Mouse (Mus musculus): ENCODE data around the gene Focad. TPM values are rescaled to one million over a fixed set of nuclear protein-coding genes. Genes with fewer than 3 reads are reported as not detected.

Focad gene
- polyA plus RNA-seq, 1 experiment from 2014 or later = 14.9 TPM

DNA sequence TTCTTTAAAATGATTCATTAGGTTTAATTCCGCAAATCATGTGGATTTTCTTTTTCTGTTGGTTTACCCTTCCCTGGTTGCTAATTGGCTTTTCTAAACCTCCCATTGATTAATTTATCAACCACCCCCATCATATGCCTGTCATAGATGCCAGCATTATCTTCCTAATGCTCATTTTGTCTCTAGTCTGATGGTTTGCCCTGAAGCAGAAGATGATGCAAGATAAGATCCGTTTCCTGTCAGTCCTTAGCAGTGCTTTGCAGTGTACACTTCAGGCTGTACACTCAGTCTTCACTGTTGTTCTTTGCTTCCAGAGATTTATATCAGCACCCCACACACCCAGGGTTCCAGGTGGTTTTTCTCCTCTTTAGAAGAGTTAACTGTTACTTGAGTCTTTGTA lies 124.4 kb downstream of the Focad start:
- no peak for ATAC-seq (ENCODE audit: borderline replicate concordance, extremely low read depth, low FRiP score, low TSS enrichment)
- Histone ChIP-seq H3K27ac (no peak overlapping the region), H3K27me3 (no peaks in the 10 kb centered on the region), H3K9ac (no peak overlapping the region), H3K9me3 (no peaks in the 10 kb centered on the region), H3K36me3 (no peaks in the 10 kb centered on the region), H3K4me1 (no peaks in the 10 kb centered on the region), H3K4me2 (no peak overlapping the region), H3K4me3 (no peak overlapping the region)
- WGBS = 63% methylated on average over 2 of the region's 2 CpGs

DNA sequence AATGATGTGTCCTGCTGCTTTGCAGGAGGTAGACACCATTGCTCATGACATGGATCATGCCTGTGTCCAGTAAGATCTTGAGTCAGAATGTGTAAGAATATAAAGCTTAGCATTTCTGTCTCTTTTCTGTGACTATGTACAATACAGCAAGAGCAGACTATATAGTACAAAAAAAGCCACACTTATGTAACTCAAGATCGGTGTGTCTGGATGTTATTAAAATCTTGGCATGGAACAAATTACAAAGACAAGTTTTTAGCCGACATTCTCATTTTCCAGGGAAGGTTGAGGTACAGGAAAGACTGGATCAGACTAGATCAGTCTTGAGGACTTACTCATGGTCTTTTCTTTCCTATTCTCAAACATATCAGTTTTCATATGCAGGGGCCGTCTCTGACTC lies 136.9 kb downstream of the Focad start:
- no peaks in the 10 kb centered on the region for H3K36me3 ChIP-seq
- no peak overlapping the region for H3K4me3 ChIP-seq
- WGBS = 83% methylated on average over 3 of the region's 3 CpGs

DNA sequence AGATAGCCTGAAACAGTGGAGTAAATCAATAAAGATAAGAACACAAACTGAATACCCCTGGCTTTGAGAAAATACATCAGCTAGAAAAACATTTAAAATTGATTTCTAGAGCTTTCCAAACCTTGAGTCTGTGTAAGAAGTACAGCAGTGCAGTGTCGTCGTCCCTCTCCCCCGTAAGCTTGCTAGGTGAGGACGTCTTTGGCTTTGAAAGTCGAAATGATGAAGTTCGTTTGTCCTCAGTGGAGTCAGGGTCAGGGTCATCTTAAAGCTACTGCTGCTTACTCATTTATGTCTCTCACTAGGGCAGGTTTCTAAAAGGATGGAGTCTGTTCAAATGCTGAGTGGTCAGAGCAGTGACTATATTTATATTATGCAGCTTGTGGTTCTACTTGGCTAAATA lies 141.5 kb downstream of the Focad start:
- 51% methylated on average over 6 of the region's 6 CpGs for WGBS
- H3K4me3 ChIP-seq = no peak overlapping the region
- no peak overlapping the region for H3K9ac ChIP-seq

More for the DNA sequence above, 136.9 kb downstream of the Focad start:
- no peak for ATAC-seq (ENCODE audit: borderline replicate concordance, extremely low read depth, low FRiP score, low TSS enrichment)
- H3K4me2 ChIP-seq = no peak overlapping the region
- H3K9me3 ChIP-seq = no peaks in the 10 kb centered on the region
- H3K27ac ChIP-seq = no peak overlapping the region
- H3K9ac ChIP-seq = no peak overlapping the region
- no peaks in the 10 kb centered on the region for H3K4me1 ChIP-seq
- H3K27me3 ChIP-seq = no peaks in the 10 kb centered on the region

DNA sequence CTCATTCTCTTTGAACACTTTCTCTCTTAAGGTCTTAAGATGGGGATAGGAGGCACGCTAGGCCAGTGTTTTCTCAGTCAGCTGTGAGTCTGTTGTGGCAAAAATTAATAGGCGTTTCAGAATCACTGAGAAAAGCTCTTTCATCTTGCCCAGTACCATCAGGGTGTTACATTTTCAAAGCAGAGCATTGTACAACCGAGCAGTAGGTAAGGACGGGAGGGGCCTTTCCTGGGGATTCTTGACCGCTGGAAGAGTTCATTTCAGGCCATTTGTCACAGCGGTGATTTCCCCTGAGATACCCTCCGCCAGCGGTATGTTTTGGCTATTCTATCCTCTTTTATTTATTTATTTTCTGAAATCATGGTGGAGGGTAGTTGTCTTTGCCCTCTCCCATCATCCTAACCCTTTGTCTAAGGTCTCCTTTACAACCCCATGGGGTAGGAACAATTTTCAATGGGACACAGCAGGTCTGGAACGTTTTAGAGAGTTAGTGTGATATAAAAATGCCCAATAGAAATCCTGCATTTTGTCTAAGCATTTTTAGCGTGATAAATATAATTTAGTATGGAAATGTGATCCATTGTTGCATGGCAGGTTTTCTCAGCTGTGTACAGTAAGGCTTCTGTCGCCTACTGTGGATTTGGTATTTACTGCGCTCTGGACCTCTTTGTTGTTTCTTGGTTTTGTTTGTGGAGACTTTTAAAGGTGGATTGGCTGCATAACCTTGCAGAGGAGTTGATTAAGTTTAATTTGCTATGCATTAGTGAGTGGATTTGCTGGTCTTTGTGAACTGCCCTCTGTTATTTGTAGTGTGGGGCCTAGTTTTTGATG lies 142.7 kb downstream of the Focad start:
- Histone ChIP-seq H3K4me1 (no peaks in the 10 kb centered on the region), H3K27me3 (no peaks in the 10 kb centered on the region), H3K4me3 (no peak overlapping the region), H3K9me3 (no peaks in the 10 kb centered on the region), H3K27ac (no peak overlapping the region), H3K36me3 (no peaks in the 10 kb centered on the region), H3K9ac (no peak overlapping the region), H3K4me2 (no peak overlapping the region)
- ATAC-seq (ENCODE audit: borderline replicate concordance, extremely low read depth, low FRiP score, low TSS enrichment) = no peak
- WGBS = 69% methylated on average over 12 of the region's 12 CpGs

More for the DNA sequence above, 141.5 kb downstream of the Focad start:
- Histone ChIP-seq H3K36me3 (no peaks in the 10 kb centered on the region), H3K4me1 (no peaks in the 10 kb centered on the region), H3K4me2 (no peak overlapping the region), H3K27ac (no peak overlapping the region), H3K9me3 (no peaks in the 10 kb centered on the region), H3K27me3 (no peaks in the 10 kb centered on the region)
- no peak for ATAC-seq (ENCODE audit: borderline replicate concordance, extremely low read depth, low FRiP score, low TSS enrichment)

DNA sequence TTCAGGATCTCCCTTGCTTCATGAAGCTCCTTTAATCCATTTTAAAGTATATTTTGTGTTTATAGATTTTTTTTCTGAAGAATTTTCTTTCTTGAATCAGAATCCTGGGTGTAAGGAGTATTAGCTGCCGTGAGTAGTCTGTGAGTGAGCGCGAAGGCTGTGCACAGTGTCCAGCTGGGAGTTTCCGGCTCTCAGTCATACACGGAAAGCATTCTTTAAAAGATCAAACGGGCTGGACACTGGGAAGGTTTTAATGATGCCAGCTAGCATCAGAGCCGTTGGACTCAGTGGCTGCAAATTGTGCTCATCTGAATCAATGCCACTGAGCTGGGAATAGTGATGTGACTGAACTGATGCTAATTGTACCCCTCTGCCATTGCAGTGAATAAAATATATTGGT lies 143.9 kb downstream of the Focad start:
- Histone ChIP-seq H3K9ac (no peak overlapping the region), H3K27ac (no peak overlapping the region), H3K4me1 (no peaks in the 10 kb centered on the region), H3K4me3 (no peak overlapping the region), H3K36me3 (no peaks in the 10 kb centered on the region), H3K9me3 (no peaks in the 10 kb centered on the region), H3K4me2 (no peak overlapping the region), H3K27me3 (no peaks in the 10 kb centered on the region)
- WGBS = 60% methylated on average over 7 of the region's 7 CpGs
- ATAC-seq (ENCODE audit: borderline replicate concordance, extremely low read depth, low FRiP score, low TSS enrichment) = no peak

DNA sequence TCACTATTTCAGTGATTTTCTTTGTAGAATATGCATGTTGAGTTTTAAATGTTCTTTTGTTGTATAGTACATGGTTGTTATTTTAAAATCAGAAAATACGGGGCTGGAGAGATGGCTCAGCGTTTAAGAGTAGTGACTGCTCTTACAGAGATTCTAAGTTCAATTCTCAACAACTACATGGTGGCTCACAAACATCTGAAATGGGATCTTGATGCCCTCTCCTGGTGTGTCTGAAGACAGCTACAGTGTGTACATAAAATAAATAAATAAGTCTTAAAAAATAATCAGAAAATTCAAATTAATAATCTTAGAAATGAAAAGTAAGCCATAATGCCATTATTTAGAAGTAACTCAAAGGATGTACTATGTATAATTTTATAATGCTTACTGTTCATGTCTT lies 149.4 kb downstream of the Focad start:
- WGBS = 93% methylated on average over 2 of the region's 2 CpGs
- ATAC-seq (ENCODE audit: borderline replicate concordance, extremely low read depth, low FRiP score, low TSS enrichment) = no peak
- Histone ChIP-seq H3K36me3 (no peaks in the 10 kb centered on the region), H3K4me3 (no peak overlapping the region), H3K27ac (no peak overlapping the region), H3K9me3 (no peaks in the 10 kb centered on the region), H3K4me2 (no peak overlapping the region), H3K27me3 (no peaks in the 10 kb centered on the region), H3K4me1 (no peaks in the 10 kb centered on the region), H3K9ac (no peak overlapping the region)

DNA sequence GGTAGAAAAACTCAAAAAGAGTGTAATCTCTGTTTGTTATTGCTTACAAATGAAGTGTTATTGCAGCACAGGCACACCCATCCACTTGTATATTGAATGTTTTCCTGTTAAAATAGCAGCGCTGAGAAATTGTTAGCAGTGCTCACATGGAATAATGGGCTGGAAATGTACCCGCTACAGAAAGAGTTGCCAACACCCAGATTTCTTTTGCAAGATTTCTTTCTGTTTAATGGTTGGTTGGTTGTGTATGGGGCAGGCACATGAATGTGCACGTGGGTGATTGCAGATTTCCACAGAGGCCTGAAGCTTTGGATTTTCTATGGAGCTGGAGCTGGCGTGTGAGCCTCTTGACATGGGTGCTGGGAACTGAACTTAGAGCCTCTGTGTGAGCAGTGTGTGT lies 151.1 kb downstream of the Focad start:
- H3K27ac ChIP-seq = no peak overlapping the region
- H3K9ac ChIP-seq = no peak overlapping the region
- no peaks in the 10 kb centered on the region for H3K27me3 ChIP-seq
- 73% methylated on average over 4 of the region's 4 CpGs for WGBS
- H3K4me1 ChIP-seq = no peaks in the 10 kb centered on the region
- no peaks in the 10 kb centered on the region for H3K9me3 ChIP-seq
- no peak overlapping the region for H3K4me3 ChIP-seq
- no peak for ATAC-seq (ENCODE audit: borderline replicate concordance, extremely low read depth, low FRiP score, low TSS enrichment)
- H3K36me3 ChIP-seq = no peaks in the 10 kb centered on the region
- H3K4me2 ChIP-seq = no peak overlapping the region

DNA sequence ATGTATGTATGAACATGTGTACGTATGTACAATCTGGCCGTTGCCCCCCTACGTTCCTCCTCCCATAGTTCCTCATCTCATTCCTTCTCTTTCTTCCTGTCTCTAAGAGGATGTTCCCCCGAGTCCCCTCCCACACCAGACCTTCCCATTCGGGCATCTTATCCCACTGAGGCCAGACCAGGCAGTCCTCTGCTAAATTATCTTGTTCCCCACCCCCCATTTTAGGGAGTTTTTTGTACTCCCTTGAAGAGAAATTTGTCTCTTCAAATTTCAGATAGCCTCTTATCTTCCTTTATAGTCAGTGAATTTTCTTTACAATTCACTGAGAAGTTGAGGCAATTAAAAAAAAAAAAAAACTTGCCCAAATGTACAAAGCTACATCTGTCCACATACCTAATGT lies 166.9 kb downstream of the Focad start:
- ATAC-seq (ENCODE audit: borderline replicate concordance, extremely low read depth, low FRiP score, low TSS enrichment) = no peak
- H3K36me3 ChIP-seq = no peaks in the 10 kb centered on the region
- H3K9ac ChIP-seq = no peak overlapping the region

DNA sequence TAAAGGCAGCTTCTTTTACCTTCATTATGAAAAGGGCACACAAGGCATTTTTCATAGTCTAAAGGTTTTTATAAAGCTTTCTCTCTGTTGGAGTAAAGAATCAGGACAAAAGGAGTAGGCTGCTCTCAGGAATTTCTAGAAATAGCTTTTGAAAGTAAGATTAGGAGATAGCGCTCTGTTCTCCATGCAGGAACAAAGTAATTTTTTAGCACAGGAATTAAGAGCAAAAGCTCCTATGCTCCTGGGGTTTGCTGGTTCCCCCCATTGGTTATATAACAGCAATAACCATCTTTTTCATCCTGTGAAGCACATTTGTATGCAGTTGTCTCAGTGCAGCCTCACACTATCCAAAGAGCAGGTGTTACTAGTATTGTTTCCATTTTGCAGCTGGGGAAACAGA lies 170.1 kb downstream of the Focad start:
- Histone ChIP-seq H3K27me3 (no peaks in the 10 kb centered on the region), H3K4me3 (no peak overlapping the region), H3K36me3 (no peaks in the 10 kb centered on the region), H3K4me2 (no peak overlapping the region), H3K9ac (no peak overlapping the region), H3K9me3 (no peaks in the 10 kb centered on the region), H3K27ac (no peak overlapping the region), H3K4me1 (no peaks in the 10 kb centered on the region)
- 85% methylated on average over 1 of the region's 1 CpGs for WGBS
- ATAC-seq (ENCODE audit: borderline replicate concordance, extremely low read depth, low FRiP score, low TSS enrichment) = no peak

More for the DNA sequence above, 166.9 kb downstream of the Focad start:
- Histone ChIP-seq H3K27ac (no peak overlapping the region), H3K9me3 (no peaks in the 10 kb centered on the region), H3K27me3 (no peaks in the 10 kb centered on the region), H3K4me2 (no peak overlapping the region), H3K4me3 (no peak overlapping the region), H3K4me1 (no peaks in the 10 kb centered on the region)
- WGBS = 80% methylated on average over 5 of the region's 5 CpGs

DNA sequence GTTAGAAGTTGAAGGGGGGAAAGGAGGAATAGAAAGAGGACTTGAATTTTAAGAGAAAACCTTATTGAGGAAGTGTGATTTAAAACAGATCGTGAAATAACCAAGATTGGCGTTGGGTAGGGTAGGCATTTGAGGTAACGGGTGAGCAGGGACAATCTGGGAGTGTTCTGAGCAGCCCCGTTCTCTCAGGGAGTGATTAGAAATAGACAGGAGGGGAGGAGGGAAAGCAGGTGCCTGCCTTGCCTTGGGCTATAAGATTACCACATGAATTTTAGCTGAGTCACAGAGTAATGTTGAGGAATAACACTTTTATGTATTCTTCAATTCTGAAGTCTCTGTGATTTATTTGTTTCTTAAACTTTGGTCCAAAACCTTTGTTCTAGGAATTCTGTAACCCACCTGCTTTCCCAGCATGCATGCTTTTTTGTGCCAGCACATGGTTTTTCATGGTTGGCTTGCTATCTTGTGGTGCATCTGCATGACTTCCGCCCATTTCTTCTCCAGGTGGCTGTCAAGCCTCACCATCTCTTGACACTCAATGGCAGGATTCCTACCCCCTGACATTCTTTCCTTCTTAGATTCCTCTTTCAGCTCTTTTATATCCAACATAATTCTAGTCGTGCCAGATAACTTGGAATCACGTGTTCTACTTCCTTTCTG lies 176.1 kb downstream of the Focad start:
- H3K27me3 ChIP-seq = no peaks in the 10 kb centered on the region
- no peaks in the 10 kb centered on the region for H3K9me3 ChIP-seq
- H3K4me3 ChIP-seq = no peak overlapping the region
- H3K4me1 ChIP-seq = no peaks in the 10 kb centered on the region; the same call in 1 of the 2 replicates
- WGBS = 79% methylated on average over 7 of the region's 7 CpGs
- no peak overlapping the region for H3K27ac ChIP-seq
- H3K9ac ChIP-seq = no peak overlapping the region
- no peaks in the 10 kb centered on the region for H3K36me3 ChIP-seq
- ATAC-seq (ENCODE audit: borderline replicate concordance, extremely low read depth, low FRiP score, low TSS enrichment) = no peak
- H3K4me2 ChIP-seq = no peak overlapping the region

DNA sequence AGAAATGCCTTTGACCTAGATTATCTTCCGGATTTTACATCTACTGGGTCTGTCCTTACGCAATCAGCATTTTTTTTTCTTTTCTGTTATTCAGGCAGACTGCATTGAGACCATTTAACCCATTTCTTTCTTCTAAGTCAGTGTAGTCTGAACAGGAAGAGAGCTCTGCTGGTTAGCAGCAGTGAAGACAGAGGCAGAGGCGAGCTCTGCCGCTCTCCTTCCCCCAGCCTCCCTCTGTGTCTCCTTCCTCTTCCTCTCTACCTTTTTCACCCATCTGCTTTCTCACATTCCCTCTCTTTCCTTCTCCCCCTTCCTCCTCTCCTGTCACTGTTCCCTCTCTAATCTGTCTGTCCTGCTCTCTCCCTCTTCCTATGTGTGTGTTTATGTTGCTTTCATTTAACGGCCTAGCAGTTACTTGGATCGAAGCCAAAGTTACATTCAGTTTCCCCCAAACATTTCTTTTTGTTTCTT lies 181.2 kb downstream of the Focad start:
- peak; percentile 76; the same call in 1 of the 2 replicates for ATAC-seq (ENCODE audit: borderline replicate concordance, extremely low read depth, low FRiP score, low TSS enrichment)
- H3K36me3 ChIP-seq = no peaks in the 10 kb centered on the region
- 24% methylated on average over 6 of the region's 6 CpGs for WGBS
- H3K9me3 ChIP-seq = no peaks in the 10 kb centered on the region
- no peaks in the 10 kb centered on the region for H3K27me3 ChIP-seq
- H3K27ac ChIP-seq = peak overlapping the region; percentile 90
- no peak overlapping the region for H3K4me3 ChIP-seq
- H3K9ac ChIP-seq = no peak overlapping the region
- H3K4me2 ChIP-seq = peak overlapping the region; percentile 33
- H3K4me1 ChIP-seq = peaks cover 5% of the 10 kb centered on the region

DNA sequence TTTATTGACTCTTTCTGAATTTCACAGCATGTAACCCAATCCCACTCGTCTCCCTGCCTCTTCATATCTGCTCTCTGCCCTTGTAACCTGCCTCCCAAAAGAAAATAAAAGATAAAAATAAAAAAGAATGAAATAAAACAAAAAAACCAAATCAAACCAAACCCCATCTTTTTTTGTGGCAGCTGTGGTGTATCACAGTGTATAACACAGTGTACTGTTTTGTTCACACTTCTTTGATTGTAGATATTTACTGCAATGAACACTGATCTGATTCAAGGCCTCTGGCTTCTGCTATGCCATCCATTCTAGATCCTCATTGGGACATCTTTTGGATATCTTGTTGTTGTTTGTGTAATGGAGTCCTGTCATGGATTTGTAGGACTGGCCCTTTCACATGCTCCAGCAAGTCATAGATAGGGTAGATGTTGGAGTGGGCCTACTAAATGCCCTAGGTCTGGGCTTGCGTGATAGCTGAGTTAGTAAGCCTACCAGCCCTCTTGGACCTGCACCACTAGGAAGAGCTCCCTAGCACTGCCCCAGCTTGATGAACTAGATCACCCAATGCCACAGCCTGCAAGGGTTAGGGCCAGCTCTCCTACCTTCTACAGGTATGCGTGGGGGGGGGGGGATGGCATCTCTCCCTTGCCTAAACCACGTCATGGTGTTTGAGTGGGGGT lies 181.8 kb downstream of the Focad start:
- Histone ChIP-seq H3K4me3 (no peak overlapping the region), H3K27me3 (no peaks in the 10 kb centered on the region), H3K4me1 (peaks cover 5% of the 10 kb centered on the region), H3K36me3 (no peaks in the 10 kb centered on the region), H3K9me3 (no peaks in the 10 kb centered on the region), H3K4me2 (0 out of 2 replicates have a peak overlapping the region, but pooled peaks have one; percentile 33), H3K9ac (no peak overlapping the region), H3K27ac (peak overlapping the region; percentile 90)
- peak; percentile 76; the same call in 1 of the 2 replicates for ATAC-seq (ENCODE audit: borderline replicate concordance, extremely low read depth, low FRiP score, low TSS enrichment)
- WGBS = 62% methylated on average over 4 of the region's 4 CpGs
